Mouse (Mus musculus) lung, postnatal 0 days (tissue): ENCODE measurements around the gene Stra6l.

Source experiments
- CTCF ChIP-seq: IDR thresholded peaks from 2 replicates; pipeline ENCODE4 v1.5.1; 2016; ENCODE audit warnings: antibody characterized with exemption, mild to moderate bottlenecking
- EP300 ChIP-seq: IDR thresholded peaks from 2 replicates; pipeline ENCODE4 v1.6.1; 2016; ENCODE audit warnings: antibody characterized with exemption, mild to moderate bottlenecking, control low read depth

DNA sequence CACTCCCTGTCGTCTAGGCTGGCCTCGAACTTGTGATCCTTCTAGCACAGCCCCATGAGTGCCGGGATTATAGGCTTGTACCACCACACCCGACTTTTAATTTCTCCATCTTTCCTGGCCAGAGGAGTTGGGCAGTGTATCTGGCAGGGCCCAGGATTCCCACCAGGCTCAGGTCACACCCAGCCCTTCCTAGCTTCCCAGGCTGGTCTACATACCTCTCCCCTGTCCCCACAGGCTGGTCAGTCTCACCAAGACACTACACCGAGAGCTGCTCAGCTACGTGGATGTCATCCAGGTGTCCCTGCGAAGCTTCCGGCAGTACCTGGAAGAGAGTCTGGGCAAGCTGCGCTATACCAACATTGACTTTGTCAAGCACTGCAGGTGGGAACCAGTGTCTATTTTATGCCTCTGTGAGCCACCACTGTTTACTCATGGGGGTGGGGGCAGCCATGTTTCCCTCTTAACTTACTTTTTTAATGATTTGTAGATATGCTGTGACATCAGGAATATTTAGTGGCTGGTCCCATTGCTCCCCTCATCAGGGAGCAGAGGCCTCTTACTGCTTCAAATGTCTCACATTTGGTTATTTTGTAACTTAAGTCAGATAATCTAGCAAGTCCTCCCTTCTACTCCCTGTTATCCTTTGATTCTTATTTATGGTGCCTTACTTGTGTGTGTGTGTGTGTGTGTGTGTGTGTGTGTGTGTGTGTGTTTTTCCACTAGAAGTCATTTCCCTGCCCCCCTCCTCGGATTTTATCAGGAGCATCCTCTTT is 73.4 kb downstream of the Stra6l start:
- TF ChIP-seq CTCF (no peak), EP300 (no peak)
